Mouse (Mus musculus) forebrain, embryonic 11.5 days (tissue): ENCODE data around the gene Usp8. TPM values are rescaled to one million over a fixed set of nuclear protein-coding genes. Genes with fewer than 3 reads are reported as not detected.

Source experiments
- polyA plus RNA-seq: library from polyadenylated mRNA; unstranded; fragments of >200 nt; fragmentation: Nextera tagmentation; extraction: Ambion mirVana; gene quantifications from 2 replicates; pipeline ENCODE4 v1.2.1, GENCODE M21; 2014

The Usp8 gene
- polyA plus RNA-seq, 1 experiment from 2014 or later = 50.6 TPM

Other genes with a start within 250 kb of the Usp8 start
- gene Atp8b4, start 206.7 kb upstream of the Usp8 start, polyA plus RNA-seq = 0.44 and 0.49 TPM in 2 replicates
- 4.5 and 4.8 TPM in 2 replicates for gene Slc27a2, start 154.9 kb upstream of the Usp8 start, polyA plus RNA-seq
- 0.72 and 0.75 TPM in 2 replicates for gene Hdc, start 88.0 kb upstream of the Usp8 start, polyA plus RNA-seq
- 78.5 and 87.1 TPM in 2 replicates for gene Gabpb1, start 31.0 kb upstream of the Usp8 start, polyA plus RNA-seq
- gene Usp50, start 76.1 kb downstream of the Usp8 start, polyA plus RNA-seq = 2.9 and 4.0 TPM in 2 replicates
- gene Trpm7, start 168.9 kb downstream of the Usp8 start, polyA plus RNA-seq = 39.4 and 50.9 TPM in 2 replicates
- 35.2 and 39.3 TPM in 2 replicates for gene Sppl2a, start 225.9 kb downstream of the Usp8 start, polyA plus RNA-seq